Mouse (Mus musculus) heart, embryonic 14.5 days (tissue): ENCODE results near the gene Prkch. TPM values are rescaled to one million over a fixed set of nuclear protein-coding genes. Genes with fewer than 3 reads are reported as not detected.

Experiments used
- ATAC-seq: fragments of 200-750 bp; cut with Nextera tagmentation; 2 replicates; pipeline ENCODE4 v1.8.0; 2017; ENCODE audit warnings: low read depth, moderate TSS enrichment; ENCODE audit not compliant: insufficient number of reproducible peaks, insufficient read depth, low FRiP score
- H3K27ac ChIP-seq, 2 experiments: fragments of 200-500 bp in 1 of 2; fragments of 300-500 bp in 1 of 2; sonication (generic) in 1 of 2; replicated peaks in 1 of 2; 2 replicates each; pipeline ENCODE4 v1.5.1; 2012 to 2014; ENCODE audit warnings: low read depth in 2 of 2, low read length in 2 of 2, control low read depth in 1 of 2, mild to moderate bottlenecking in 1 of 2, mixed read lengths in 1 of 2; ENCODE audit not compliant: control insufficient read depth in 1 of 2, insufficient read depth in 1 of 2
- H3K27me3 ChIP-seq: fragments of 300-500 bp; sonication (generic); 2 replicates; pipeline ENCODE4 v1.6.1; 2014; ENCODE audit warnings: mild to moderate bottlenecking, low read length, control low read depth; ENCODE audit not compliant: control insufficient read depth, insufficient read depth
- H3K36me3 ChIP-seq: fragments of 300-500 bp; sonication (generic); 2 replicates; pipeline ENCODE4 v1.6.1; 2014; ENCODE audit warnings: mild to moderate bottlenecking, control low read depth, low read length, mixed read lengths; ENCODE audit not compliant: control insufficient read depth, insufficient read depth
- H3K4me1 ChIP-seq, 2 experiments: fragments of 200-500 bp in 1 of 2; fragments of 300-500 bp in 1 of 2; sonication (generic) in 1 of 2; 2 replicates each; pipeline ENCODE4 v1.6.1; 2012 to 2014; ENCODE audit warnings: low read length in 2 of 2, control low read depth in 1 of 2, mixed read lengths in 1 of 2; ENCODE audit not compliant: control insufficient read depth in 2 of 2, insufficient read depth in 2 of 2
- H3K4me2 ChIP-seq: fragments of 300-500 bp; sonication (generic); 2 replicates; pipeline ENCODE4 v1.6.1; 2014; ENCODE audit warnings: mild to moderate bottlenecking, low read length
- H3K4me3 ChIP-seq, 2 experiments: fragments of 200-500 bp in 1 of 2; fragments of 300-500 bp in 1 of 2; sonication (generic) in 1 of 2; 2 replicates each; pipeline ENCODE4 v1.5.1; 2012 to 2014; ENCODE audit warnings: low read length in 2 of 2, mild to moderate bottlenecking in 2 of 2, control low read depth in 1 of 2, low read depth in 1 of 2, moderate library complexity in 1 of 2; ENCODE audit not compliant: control insufficient read depth in 1 of 2, insufficient read depth in 1 of 2
- H3K9ac ChIP-seq: fragments of 300-500 bp; sonication (generic); 2 replicates; pipeline ENCODE4 v1.6.1; 2014; ENCODE audit warnings: mild to moderate bottlenecking, low read length
- H3K9me3 ChIP-seq: fragments of 300-500 bp; sonication (generic); 2 replicates; pipeline ENCODE4 v1.6.1; 2016; ENCODE audit warnings: low read length, control low read depth; ENCODE audit not compliant: control insufficient read depth
- WGBS: fragments of 180-500 bp; shearing (Covaris S2); extraction: QIAGEN DNeasy Blood & Tissue Kit; methylation state at CpG from one replicate; pipeline ENCODE4 v1.1.7; 2014; 5-methylcytosine and 5-hydroxymethylcytosine counted together
- polyA plus RNA-seq: library from polyadenylated mRNA; unstranded; fragments of >200 nt; fragmentation: Nextera tagmentation; extraction: Ambion mirVana; gene quantifications from 2 replicates; pipeline ENCODE4 v1.2.1, GENCODE M21; 2014

The Prkch gene
- polyA plus RNA-seq, 1 experiment from 2014 or later: 16.5 TPM

- H3K9me3 ChIP-seq: no peaks in the 10 kb centered on the region
- ATAC-seq: no peak
- 50% methylated on average over 12 of the region's 12 CpGs for WGBS
- no peak overlapping the region for H3K27ac ChIP-seq
- H3K4me2 ChIP-seq: no peak overlapping the region
- H3K4me3 ChIP-seq: no peak overlapping the region
- no peak overlapping the region for H3K9ac ChIP-seq
- peaks cover 4 to 12% of the 10 kb centered on the region in 2 experiments; a peak in 3 of 4 replicates for H3K4me1 ChIP-seq
- no peaks in the 10 kb centered on the region for H3K27me3 ChIP-seq
- no peaks in the 10 kb centered on the region for H3K36me3 ChIP-seq
Measured at GRCm38 (mm10) chr12:73604762-73605161, 20.2 kb downstream of the Prkch start.

DNA sequence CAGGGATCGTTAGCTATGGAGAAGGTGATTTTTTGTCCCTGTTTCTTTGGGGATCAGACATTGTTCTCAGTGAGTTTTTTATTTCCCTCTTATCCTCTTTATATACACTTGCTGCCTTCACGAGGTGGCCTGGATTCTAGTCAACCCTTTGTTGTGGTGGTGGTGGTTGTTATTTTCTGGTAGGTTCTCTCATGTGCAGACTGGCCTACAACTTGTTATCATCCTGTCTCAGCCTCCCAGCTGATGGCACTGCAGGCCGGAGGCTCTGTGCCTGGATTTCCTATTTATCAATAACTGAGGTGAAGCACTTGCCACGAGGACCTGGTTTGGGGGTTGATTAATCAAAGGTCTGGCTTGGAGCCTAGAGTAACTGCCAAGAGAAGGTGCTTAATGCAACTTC is 20.6 kb downstream of the Prkch start:
- no peak for ATAC-seq
- H3K9me3 ChIP-seq: no peaks in the 10 kb centered on the region
- H3K36me3 ChIP-seq: no peaks in the 10 kb centered on the region
- H3K4me1 ChIP-seq: peaks cover 4 to 13% of the 10 kb centered on the region in 2 experiments; a peak in 3 of 4 replicates
- H3K27me3 ChIP-seq: no peaks in the 10 kb centered on the region
- H3K9ac ChIP-seq: no peak overlapping the region
- no peak overlapping the region for H3K4me3 ChIP-seq
- no peak overlapping the region for H3K27ac ChIP-seq
- H3K4me2 ChIP-seq: no peak overlapping the region
- 70% methylated on average over 4 of the region's 4 CpGs for WGBS

DNA sequence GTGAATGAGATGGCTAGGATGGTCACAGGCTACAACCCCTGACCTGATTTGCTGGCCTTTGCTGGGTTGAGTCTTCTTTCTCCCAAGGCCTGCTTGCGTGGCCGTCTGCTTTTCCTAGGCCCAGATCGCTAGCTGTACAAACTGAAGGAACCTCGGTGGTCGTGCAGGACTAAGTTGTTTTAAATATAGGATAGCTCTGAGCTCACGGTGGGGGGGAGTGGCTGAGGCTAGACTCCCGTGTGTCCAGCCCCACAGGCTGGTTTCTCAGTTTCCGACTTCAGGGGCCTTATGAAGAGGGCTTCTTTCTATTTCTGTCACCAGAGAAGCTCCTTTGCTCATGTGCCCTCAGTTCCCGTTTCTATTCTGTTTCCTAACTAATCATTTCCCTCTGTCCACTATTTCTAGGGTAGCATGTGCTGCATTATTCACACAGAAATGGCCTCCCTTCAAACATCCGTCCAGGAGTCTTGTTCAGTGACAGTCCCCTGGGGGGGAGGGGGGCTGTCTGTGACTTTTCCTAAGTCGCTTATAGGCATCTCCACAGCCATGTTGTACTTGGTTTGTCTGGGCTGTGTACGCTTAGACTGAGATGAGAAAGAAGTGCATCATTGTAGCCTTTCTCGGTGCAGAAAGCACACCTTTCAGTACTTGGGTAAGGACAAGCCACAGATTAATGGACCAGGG is 22.9 kb downstream of the Prkch start:
- 47% methylated on average over 13 of the region's 13 CpGs for whole genome bisulfite sequencing
- Histone ChIP-seq H3K4me1 (peaks cover under 1 to 12% of the 10 kb centered on the region in 2 experiments; a peak in 2 of 4 replicates), H3K36me3 (no peaks in the 10 kb centered on the region), H3K4me2 (no peak overlapping the region), H3K4me3 (no peak overlapping the region), H3K27me3 (no peaks in the 10 kb centered on the region), H3K9ac (no peak overlapping the region), H3K27ac (0 out of 4 replicates have a peak overlapping the region, but pooled peaks of 1 of the 2 experiments have one; percentile 14), H3K9me3 (no peaks in the 10 kb centered on the region)
- ATAC-seq: no peak

DNA sequence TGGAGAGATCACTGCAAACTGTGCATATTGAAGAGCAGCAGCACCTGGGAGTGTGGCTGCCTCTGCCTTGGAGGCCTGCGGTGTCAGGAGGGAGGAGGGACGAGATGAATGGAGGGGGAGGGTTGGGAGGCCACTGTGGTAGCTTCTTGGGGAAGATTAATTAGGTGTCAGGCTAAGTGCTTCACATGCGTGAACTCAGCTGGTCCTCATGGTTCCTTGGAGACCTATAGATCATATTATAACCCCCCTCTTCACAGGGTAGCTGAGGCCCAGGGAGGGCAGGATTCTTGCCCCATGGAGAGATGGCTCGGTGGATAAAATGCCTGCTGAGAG is 23.4 kb downstream of the Prkch start:
- H3K27me3 ChIP-seq: no peaks in the 10 kb centered on the region
- H3K4me3 ChIP-seq: no peak overlapping the region
- no peak overlapping the region for H3K4me2 ChIP-seq
- H3K27ac ChIP-seq: no peak overlapping the region
- peaks cover 4 to 15% of the 10 kb centered on the region in 2 experiments; a peak in 3 of 4 replicates for H3K4me1 ChIP-seq
- no peaks in the 10 kb centered on the region for H3K36me3 ChIP-seq
- WGBS: 29% methylated on average over 4 of the region's 4 CpGs
- ATAC-seq: no peak
- no peaks in the 10 kb centered on the region for H3K9me3 ChIP-seq
- no peak overlapping the region for H3K9ac ChIP-seq

DNA sequence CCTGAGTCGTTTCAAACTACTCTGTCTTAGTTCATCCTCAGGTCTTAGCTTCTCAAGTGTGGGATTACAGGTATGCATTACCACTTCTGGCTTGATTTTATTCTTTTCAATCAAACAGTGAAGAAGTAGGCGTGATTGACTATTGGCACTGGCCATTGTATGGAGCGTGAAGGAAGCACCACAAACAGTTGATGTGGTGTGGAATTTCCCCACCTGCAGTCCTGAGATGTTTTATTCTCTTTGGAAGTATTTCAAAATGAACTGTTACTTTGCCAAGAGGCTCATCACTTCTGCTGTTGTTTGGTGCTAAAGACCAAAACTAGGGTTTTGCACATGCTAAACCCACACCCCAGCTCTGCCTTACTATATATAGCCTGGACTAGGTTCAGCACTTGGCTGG is 24.7 kb downstream of the Prkch start:
- H3K4me1 ChIP-seq: peaks cover 4 to 15% of the 10 kb centered on the region in 2 experiments; a peak in 3 of 4 replicates
- no peaks in the 10 kb centered on the region for H3K36me3 ChIP-seq
- no peak overlapping the region for H3K9ac ChIP-seq
- WGBS: 84% methylated on average over 3 of the region's 3 CpGs
- no peak for ATAC-seq
- no peaks in the 10 kb centered on the region for H3K27me3 ChIP-seq
- H3K9me3 ChIP-seq: no peaks in the 10 kb centered on the region
- H3K27ac ChIP-seq: no peak overlapping the region
- no peak overlapping the region for H3K4me3 ChIP-seq
- no peak overlapping the region for H3K4me2 ChIP-seq

GRCm38 (mm10) chr12:73609676-73610545 is 25.3 kb downstream of the Prkch start:
- Histone ChIP-seq H3K27ac (no peak overlapping the region), H3K27me3 (no peaks in the 10 kb centered on the region), H3K36me3 (no peaks in the 10 kb centered on the region), H3K4me2 (no peak overlapping the region), H3K9ac (no peak overlapping the region), H3K4me1 (peaks cover 4 to 15% of the 10 kb centered on the region in 2 experiments; a peak in 3 of 4 replicates), H3K4me3 (no peak overlapping the region), H3K9me3 (no peaks in the 10 kb centered on the region)
- ATAC-seq: no peak
- WGBS: 81% methylated on average over 18 of the region's 18 CpGs

DNA sequence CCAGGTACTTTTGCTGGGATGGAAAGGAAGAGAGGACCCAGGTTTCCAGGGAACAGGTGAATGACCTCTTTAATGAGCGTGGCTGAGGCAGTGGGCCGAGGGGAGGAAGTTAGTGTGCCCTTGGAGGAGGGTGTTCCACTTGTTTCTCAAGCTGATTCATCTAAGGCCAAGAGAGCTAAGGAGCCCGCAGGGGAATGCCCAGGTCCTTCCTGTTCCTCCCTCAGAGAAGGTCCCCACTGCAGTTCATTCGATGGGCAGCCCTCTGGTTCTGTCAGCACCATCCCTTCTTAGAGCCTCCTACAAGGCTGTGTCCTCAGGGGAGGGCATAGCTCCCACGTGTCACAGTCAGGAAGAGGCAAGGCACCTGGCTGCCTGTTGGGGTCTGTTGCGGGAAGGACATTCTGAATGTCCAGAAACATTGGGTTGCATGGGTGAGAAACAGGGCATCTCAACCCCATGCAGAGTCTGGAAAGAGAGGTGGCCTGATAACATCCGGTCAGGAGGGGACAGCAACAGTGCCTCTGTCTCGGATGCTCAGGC is 26.3 kb downstream of the Prkch start:
- Histone ChIP-seq H3K4me2 (no peak overlapping the region), H3K9me3 (no peaks in the 10 kb centered on the region), H3K27ac (no peak overlapping the region), H3K36me3 (no peaks in the 10 kb centered on the region), H3K4me3 (no peak overlapping the region), H3K9ac (no peak overlapping the region), H3K4me1 (peaks cover 4 to 13% of the 10 kb centered on the region in 2 experiments; a peak in 2 of 4 replicates), H3K27me3 (no peaks in the 10 kb centered on the region)
- WGBS: 64% methylated on average over 8 of the region's 8 CpGs
- no peak for ATAC-seq
